Mouse (Mus musculus): ENCODE results near the gene Nxf7. TPM values are rescaled to one million over a fixed set of nuclear protein-coding genes. Genes with fewer than 3 reads are reported as not detected.
"Not testable (repeated sequence)": the region's sequence is repeated elsewhere in the genome, so short reads cannot be mapped to it uniquely, and the experiment has no call there.

The Nxf7 gene
- polyA plus RNA-seq (2014; fragmentation: Nextera tagmentation; extraction: Ambion mirVana): 0.24 and 0.35 TPM in 2 replicates

- Histone ChIP-seq H3K9me3 (ENCODE audit: control insufficient read depth, low read length) (peaks cover 10% of the 10 kb centered on the region; the same call in 1 of the 2 replicates), H3K4me3 (ENCODE audit: low read depth, low read length) (no peak within 1 kb of the TSS), H3K27ac (replicated peaks; ENCODE audit: low read depth, low read length) (no peak within 1 kb of the TSS), H3K4me1 (ENCODE audit: control insufficient read depth, insufficient read depth, low read length) (no peaks in the 10 kb centered on the region), H3K9ac (ENCODE audit: low read depth, low read length) (no peak within 1 kb of the TSS), H3K27me3 (replicated peaks; ENCODE audit: control insufficient read depth, insufficient read depth, low read length) (no peaks in the 10 kb centered on the region), H3K4me2 (ENCODE audit: low read depth, low read length) (no peak within 1 kb of the TSS), H3K36me3 (ENCODE audit: control insufficient read depth, insufficient read depth, low read length) (no peaks in the 10 kb centered on the region)
- DNase-seq (ENCODE audit: low spot score) (no peak), ATAC-seq (ENCODE audit: low read depth) (no peak)
- 74% methylated on average over 2 of the region's 2 CpGs for WGBS
Observed at GRCm38 (mm10) chrX:135598677-135599076, at the start of gene Nxf7. Nxf7 (minus strand) TSS chrX:135598777.

- no peak within 1 kb of the TSS for H3K4me3 ChIP-seq (ENCODE audit: low read depth, low read length)
- H3K4me1 ChIP-seq (ENCODE audit: control insufficient read depth, insufficient read depth, low read length): no peaks in the 10 kb centered on the region
- H3K27me3 ChIP-seq (replicated peaks; ENCODE audit: control insufficient read depth, insufficient read depth, low read length): 0 out of 2 replicates have a peak, but pooled peaks cover 6% of the 10 kb centered on the region
- no peak within 1 kb of the TSS for H3K9ac ChIP-seq (ENCODE audit: low read depth, low read length)
- H3K27ac ChIP-seq (replicated peaks; ENCODE audit: low read depth, low read length): no peak within 1 kb of the TSS
- no peak within 1 kb of the TSS for H3K4me2 ChIP-seq (ENCODE audit: low read depth, low read length)
- WGBS: 86% methylated on average over 11 of the region's 11 CpGs
- DNase-seq (ENCODE audit: low spot score) (no peak), ATAC-seq (ENCODE audit: low read depth) (no peak)
- H3K9me3 ChIP-seq (ENCODE audit: control insufficient read depth, low read length): no peaks in the 10 kb centered on the region
- no peaks in the 10 kb centered on the region for H3K36me3 ChIP-seq (ENCODE audit: control insufficient read depth, insufficient read depth, low read length)
Observed at GRCm38 (mm10) chrX:135627605-135628004, 29.0 kb upstream of the Nxf7 start, which contains the start of gene Prame. Prame (minus strand) TSS chrX:135627705.

GRCm38 (mm10) chrX:135601298-135602029 lies 2.9 kb upstream of the Nxf7 start:
- DNase-seq (ENCODE audit: low spot score): peak; percentile 0
- not testable (repeated sequence) for H3K4me3 ChIP-seq (ENCODE audit: low read depth, low read length)
- WGBS: 66% methylated on average over 3 of the region's 3 CpGs

GRCm38 (mm10) chrX:135598096-135598495 lies 481 bp downstream of the Nxf7 start:
- DNase-seq (ENCODE audit: low spot score) (no peak), ATAC-seq (ENCODE audit: low read depth) (no peak)
- no peak overlapping the region for H3K27ac ChIP-seq (replicated peaks; ENCODE audit: low read depth, low read length)
- no peaks in the 10 kb centered on the region for H3K36me3 ChIP-seq (ENCODE audit: control insufficient read depth, insufficient read depth, low read length)
- H3K27me3 ChIP-seq (replicated peaks; ENCODE audit: control insufficient read depth, insufficient read depth, low read length): no peaks in the 10 kb centered on the region
- H3K4me3 ChIP-seq (ENCODE audit: low read depth, low read length): no peak overlapping the region
- no peaks in the 10 kb centered on the region for H3K4me1 ChIP-seq (ENCODE audit: control insufficient read depth, insufficient read depth, low read length)
- WGBS: 83% methylated on average over 13 of the region's 13 CpGs
- H3K9me3 ChIP-seq (ENCODE audit: control insufficient read depth, low read length): peaks cover 10% of the 10 kb centered on the region; the same call in 1 of the 2 replicates
- H3K9ac ChIP-seq (ENCODE audit: low read depth, low read length): no peak overlapping the region
- no peak overlapping the region for H3K4me2 ChIP-seq (ENCODE audit: low read depth, low read length)

More at GRCm38 (mm10) chrX:135601298-135602029, 2.9 kb upstream of the Nxf7 start:
- ATAC-seq (ENCODE audit: low read depth); H3K9ac ChIP-seq (ENCODE audit: low read depth, low read length); H3K4me2 ChIP-seq (ENCODE audit: low read depth, low read length); H3K9me3 ChIP-seq (ENCODE audit: control insufficient read depth, low read length); H3K4me1 ChIP-seq (ENCODE audit: control insufficient read depth, insufficient read depth, low read length); H3K36me3 ChIP-seq (ENCODE audit: control insufficient read depth, insufficient read depth, low read length); H3K27ac ChIP-seq (replicated peaks; ENCODE audit: low read depth, low read length); H3K27me3 ChIP-seq (replicated peaks; ENCODE audit: control insufficient read depth, insufficient read depth, low read length): not testable (repeated sequence)

GRCm38 (mm10) chrX:135576412-135576811 lies 22.2 kb downstream of the Nxf7 start:
- no peak for ATAC-seq (ENCODE audit: low read depth)
- Histone ChIP-seq H3K4me2 (ENCODE audit: low read depth, low read length) (no peak overlapping the region), H3K27me3 (replicated peaks; ENCODE audit: control insufficient read depth, insufficient read depth, low read length) (no peaks in the 10 kb centered on the region), H3K27ac (replicated peaks; ENCODE audit: low read depth, low read length) (no peak overlapping the region), H3K36me3 (ENCODE audit: control insufficient read depth, insufficient read depth, low read length) (no peaks in the 10 kb centered on the region), H3K4me3 (ENCODE audit: low read depth, low read length) (no peak overlapping the region), H3K9me3 (ENCODE audit: control insufficient read depth, low read length) (no peaks in the 10 kb centered on the region), H3K4me1 (ENCODE audit: control insufficient read depth, insufficient read depth, low read length) (no peaks in the 10 kb centered on the region), H3K9ac (ENCODE audit: low read depth, low read length) (no peak overlapping the region)
- WGBS: 88% methylated on average over 1 of the region's 1 CpGs
- DNase-seq (ENCODE audit: low spot score): no peak

GRCm38 (mm10) chrX:135574958-135575628 lies 23.5 kb downstream of the Nxf7 start:
- ATAC-seq (ENCODE audit: low read depth); H3K27ac ChIP-seq (replicated peaks; ENCODE audit: low read depth, low read length): not testable (repeated sequence)

GRCm38 (mm10) chrX:135574261-135574957 lies 24.2 kb downstream of the Nxf7 start:
- H3K36me3 ChIP-seq (ENCODE audit: control insufficient read depth, insufficient read depth, low read length); H3K4me3 ChIP-seq (ENCODE audit: low read depth, low read length); H3K4me2 ChIP-seq (ENCODE audit: low read depth, low read length); H3K4me1 ChIP-seq (ENCODE audit: control insufficient read depth, insufficient read depth, low read length); H3K9me3 ChIP-seq (ENCODE audit: control insufficient read depth, low read length); H3K9ac ChIP-seq (ENCODE audit: low read depth, low read length); H3K27ac ChIP-seq (replicated peaks; ENCODE audit: low read depth, low read length); H3K27me3 ChIP-seq (replicated peaks; ENCODE audit: control insufficient read depth, insufficient read depth, low read length): not testable (repeated sequence)
- ATAC-seq (ENCODE audit: low read depth) (peak; percentile 71; the same call in 1 of the 2 replicates), DNase-seq (ENCODE audit: low spot score) (peak; percentile 19)
- WGBS: 32% methylated on average over 7 of the region's 8 CpGs

More at GRCm38 (mm10) chrX:135574958-135575628, 23.5 kb downstream of the Nxf7 start:
- H3K4me2 ChIP-seq (ENCODE audit: low read depth, low read length); H3K9me3 ChIP-seq (ENCODE audit: control insufficient read depth, low read length); H3K36me3 ChIP-seq (ENCODE audit: control insufficient read depth, insufficient read depth, low read length); H3K4me3 ChIP-seq (ENCODE audit: low read depth, low read length); H3K4me1 ChIP-seq (ENCODE audit: control insufficient read depth, insufficient read depth, low read length); DNase-seq (ENCODE audit: low spot score); H3K9ac ChIP-seq (ENCODE audit: low read depth, low read length); H3K27me3 ChIP-seq (replicated peaks; ENCODE audit: control insufficient read depth, insufficient read depth, low read length): not testable (repeated sequence)
- WGBS: 65% methylated on average over 8 of the region's 9 CpGs

GRCm38 (mm10) chrX:135569467-135569866 lies 29.1 kb downstream of the Nxf7 start:
- not testable (repeated sequence) for H3K4me3 ChIP-seq (ENCODE audit: low read depth, low read length); H3K9me3 ChIP-seq (ENCODE audit: control insufficient read depth, low read length); H3K4me2 ChIP-seq (ENCODE audit: low read depth, low read length); H3K4me1 ChIP-seq (ENCODE audit: control insufficient read depth, insufficient read depth, low read length); H3K27ac ChIP-seq (replicated peaks; ENCODE audit: low read depth, low read length); H3K36me3 ChIP-seq (ENCODE audit: control insufficient read depth, insufficient read depth, low read length); H3K9ac ChIP-seq (ENCODE audit: low read depth, low read length); H3K27me3 ChIP-seq (replicated peaks; ENCODE audit: control insufficient read depth, insufficient read depth, low read length)
- peak; percentile 67; the same call in 1 of the 2 replicates for ATAC-seq (ENCODE audit: low read depth)
- no CpG with 5 or more reads among the region's 2 CpGs for WGBS
- peak; percentile 27 for DNase-seq (ENCODE audit: low spot score)

All from embryonic facial prominence, embryonic 14.5 days (tissue).